Mouse (Mus musculus) embryonic facial prominence, embryonic 12.5 days (tissue): ENCODE results near the gene Slc43a1. TPM values are rescaled to one million over a fixed set of nuclear protein-coding genes. Genes with fewer than 3 reads are reported as not detected.
A peak's percentile ranks its signal among the peaks of the same experiment; 100 is the strongest.

Source experiments
- ATAC-seq: fragments of 200-750 bp; cut with Nextera tagmentation; 2 replicates; pipeline ENCODE4 v1.8.0; 2017; ENCODE audit not compliant: insufficient number of reproducible peaks, insufficient read depth, low FRiP score, low TSS enrichment
- H3K27ac ChIP-seq: fragments of 300-500 bp; sonication (generic); 2 replicates; pipeline ENCODE4 v1.5.1; 2016; ENCODE audit warnings: mild to moderate bottlenecking
- H3K27me3 ChIP-seq: fragments of 300-500 bp; sonication (generic); 2 replicates; pipeline ENCODE4 v1.6.1; 2016; ENCODE audit warnings: mild to moderate bottlenecking, moderate library complexity
- H3K36me3 ChIP-seq: fragments of 300-500 bp; sonication (generic); 2 replicates; pipeline ENCODE4 v1.6.1; 2016; ENCODE audit warnings: mild to moderate bottlenecking
- H3K4me1 ChIP-seq: fragments of 300-500 bp; sonication (generic); 2 replicates; pipeline ENCODE4 v1.6.1; 2016
- H3K4me2 ChIP-seq: fragments of 300-500 bp; sonication (generic); replicated peaks from 2 replicates; pipeline ENCODE4 v1.6.1; 2016; ENCODE audit warnings: mild to moderate bottlenecking, moderate library complexity
- H3K4me3 ChIP-seq: fragments of 300-500 bp; sonication (generic); 2 replicates; pipeline ENCODE4 v1.5.1; 2016; ENCODE audit warnings: mild to moderate bottlenecking
- H3K9ac ChIP-seq: fragments of 300-500 bp; sonication (generic); 2 replicates; pipeline ENCODE4 v1.6.1; 2016; ENCODE audit warnings: mild to moderate bottlenecking, moderate library complexity
- H3K9me3 ChIP-seq: fragments of 300-500 bp; sonication (generic); 2 replicates; pipeline ENCODE4 v1.6.1; 2016; ENCODE audit warnings: mild to moderate bottlenecking, moderate library complexity
- WGBS: fragments of 180-500 bp; shearing (Covaris S2); methylation state at CpG from one replicate; pipeline ENCODE4 v1.1.7; 2016; 5-methylcytosine and 5-hydroxymethylcytosine counted together
- polyA plus RNA-seq: library from polyadenylated mRNA; unstranded; fragments of >200 nt; fragmentation: Nextera tagmentation; extraction: Ambion mirVana; gene quantifications from 2 replicates; pipeline ENCODE4 v1.2.1, GENCODE M21; 2016

Gene Slc43a1
- polyA plus RNA-seq, 1 experiment from 2014 or later, result 19.0 TPM

DNA sequence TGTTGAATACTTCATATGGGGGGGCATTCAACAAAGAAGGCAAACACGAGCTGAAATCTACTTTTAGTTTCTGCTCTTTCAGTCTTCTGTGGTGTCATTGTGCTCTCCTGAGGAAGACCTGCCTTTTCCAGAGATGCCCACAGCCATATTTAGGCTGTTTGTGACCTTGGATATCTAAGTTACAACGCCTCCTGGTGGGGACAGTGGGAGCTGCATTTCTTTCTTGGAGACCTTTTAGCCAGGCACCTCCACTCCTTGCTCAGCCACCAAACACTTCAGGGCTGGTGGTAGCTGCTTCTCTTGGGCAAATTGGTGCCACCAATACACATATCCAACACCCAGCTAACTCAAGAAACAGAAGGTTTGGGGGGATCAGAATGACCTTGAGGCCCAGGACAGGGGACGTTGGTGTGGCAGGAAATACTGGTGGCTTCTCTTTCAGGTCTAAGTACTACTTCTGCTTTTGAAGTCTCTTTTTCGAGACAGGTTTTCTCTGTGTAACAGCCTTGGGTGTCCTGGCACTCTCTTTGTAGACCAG lies 32.0 kb downstream of the Slc43a1 start:
- Histone ChIP-seq H3K4me1 (peaks cover 15% of the 10 kb centered on the region), H3K4me3 (no peak overlapping the region), H3K27ac (no peak overlapping the region), H3K9ac (no peak overlapping the region), H3K27me3 (peaks cover 94% of the 10 kb centered on the region), H3K36me3 (no peaks in the 10 kb centered on the region), H3K4me2 (no peak overlapping the region), H3K9me3 (no peaks in the 10 kb centered on the region)
- no peak for ATAC-seq
- WGBS, result 63% methylated on average over 4 of the region's 4 CpGs

- peaks cover 87% of the 10 kb centered on the region for H3K27me3 ChIP-seq
- H3K9ac ChIP-seq, result peak overlapping the region; percentile 39
- WGBS, result under 1% methylated on average over 77 of the region's 78 CpGs
- peak overlapping the region; percentile 41 for H3K4me3 ChIP-seq
- no peaks in the 10 kb centered on the region for H3K9me3 ChIP-seq
- peak overlapping the region; percentile 68 for H3K4me2 ChIP-seq
- H3K27ac ChIP-seq, result no peak overlapping the region
- H3K4me1 ChIP-seq, result peaks cover 10% of the 10 kb centered on the region
- ATAC-seq, result peak; percentile 22; the same call in 1 of the 2 replicates
- H3K36me3 ChIP-seq, result no peaks in the 10 kb centered on the region
Observed at GRCm38 (mm10) chr2:84872105-84872716, 33.6 kb downstream of the Slc43a1 start.

DNA sequence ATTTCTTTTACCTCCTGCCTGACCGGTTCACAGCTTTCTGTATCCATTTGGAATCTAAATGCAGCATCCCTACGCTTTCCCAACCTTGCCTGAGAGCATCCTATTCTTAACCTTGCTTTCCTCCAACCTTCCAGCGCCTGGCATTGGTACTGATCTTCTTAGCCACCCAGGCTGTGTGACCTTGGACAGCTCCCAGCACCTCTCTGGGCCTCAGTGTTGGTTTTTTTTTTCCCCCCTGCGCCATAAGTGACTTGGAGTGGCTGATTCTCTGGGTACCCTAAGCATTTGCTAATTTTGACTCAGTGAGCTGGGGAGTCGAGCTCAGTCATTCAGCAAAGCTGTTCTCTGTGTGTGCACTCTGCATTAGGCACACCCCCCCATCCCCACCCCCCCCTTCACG lies 37.2 kb downstream of the Slc43a1 start:
- ATAC-seq, result no peak
- Histone ChIP-seq H3K4me3 (no peak overlapping the region), H3K4me2 (no peak overlapping the region), H3K36me3 (no peaks in the 10 kb centered on the region), H3K27ac (no peak overlapping the region), H3K9ac (no peak overlapping the region), H3K9me3 (no peaks in the 10 kb centered on the region), H3K4me1 (peaks cover 10% of the 10 kb centered on the region), H3K27me3 (peaks cover 68% of the 10 kb centered on the region)
- WGBS, result 51% methylated on average over 6 of the region's 6 CpGs

DNA sequence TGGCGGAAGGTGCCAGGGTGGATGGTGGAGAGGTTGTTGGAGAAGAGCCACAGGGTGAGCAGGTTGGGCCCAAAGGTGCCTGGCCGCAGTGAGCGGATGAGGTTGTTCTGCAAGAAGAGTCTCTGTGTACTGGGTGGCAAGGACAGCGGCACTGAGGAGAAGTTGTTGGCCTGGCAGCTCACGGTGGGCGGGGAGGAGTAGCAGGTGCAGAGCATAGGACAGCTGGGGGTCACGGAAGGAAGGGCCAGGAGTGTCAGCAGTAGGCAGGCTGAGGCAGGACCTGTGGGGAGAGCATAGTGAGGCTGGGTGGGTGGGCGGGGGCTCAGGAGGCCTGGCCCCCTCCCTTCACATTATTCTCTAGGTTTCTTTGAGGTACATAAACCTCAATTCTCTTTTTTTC lies 41.9 kb downstream of the Slc43a1 start:
- no peak overlapping the region for H3K4me2 ChIP-seq
- H3K27ac ChIP-seq, result no peak overlapping the region
- no peak overlapping the region for H3K9ac ChIP-seq
- no peaks in the 10 kb centered on the region for H3K36me3 ChIP-seq
- no peak overlapping the region for H3K4me3 ChIP-seq
- H3K27me3 ChIP-seq, result peaks cover 69% of the 10 kb centered on the region
- ATAC-seq, result no peak
- no peaks in the 10 kb centered on the region for H3K9me3 ChIP-seq
- H3K4me1 ChIP-seq, result peaks cover 19% of the 10 kb centered on the region
- WGBS, result 78% methylated on average over 5 of the region's 8 CpGs

- ATAC-seq, result no peak
- Histone ChIP-seq H3K27me3 (peaks cover 81% of the 10 kb centered on the region), H3K4me2 (peak overlapping the region; percentile 43), H3K9me3 (no peaks in the 10 kb centered on the region), H3K36me3 (no peaks in the 10 kb centered on the region), H3K4me1 (peaks cover 27% of the 10 kb centered on the region), H3K9ac (no peak overlapping the region; the same call in 1 of the 2 replicates), H3K27ac (no peak overlapping the region), H3K4me3 (peak overlapping the region; percentile 23; the same call in 1 of the 2 replicates)
- 7% methylated on average over 23 of the region's 23 CpGs for WGBS
Observed at GRCm38 (mm10) chr2:84882606-84883005, 44.0 kb downstream of the Slc43a1 start.

- Histone ChIP-seq H3K4me3 (peak overlapping the region; percentile 23), H3K4me1 (peaks cover 32% of the 10 kb centered on the region), H3K9ac (no peak overlapping the region; the same call in 1 of the 2 replicates), H3K27me3 (peaks cover 85% of the 10 kb centered on the region), H3K27ac (no peak overlapping the region), H3K36me3 (no peaks in the 10 kb centered on the region), H3K4me2 (peak overlapping the region; percentile 43), H3K9me3 (no peaks in the 10 kb centered on the region)
- WGBS, result 5% methylated on average over 6 of the region's 6 CpGs
- no peak for ATAC-seq
Observed at GRCm38 (mm10) chr2:84883084-84883483, 44.4 kb downstream of the Slc43a1 start.

DNA sequence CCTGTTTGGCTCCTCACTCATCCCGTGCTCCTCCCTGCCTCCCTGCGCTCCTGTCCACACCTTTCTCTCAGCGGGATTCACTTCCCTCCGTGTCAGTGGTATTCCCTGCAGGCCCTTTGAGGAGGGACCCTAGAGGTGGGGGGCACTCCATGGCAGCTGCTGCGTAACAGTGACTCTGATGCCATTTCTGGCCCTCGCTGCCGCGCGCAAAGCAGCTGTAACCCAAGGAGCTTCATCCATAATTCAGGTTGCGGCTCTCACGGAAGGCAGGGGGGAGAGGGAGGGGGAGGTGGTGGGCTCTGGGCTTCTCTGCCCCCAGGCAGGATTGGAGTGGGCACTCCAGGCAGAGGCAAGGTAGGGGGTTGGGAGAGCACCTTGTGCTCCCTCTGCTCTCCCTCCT lies 44.9 kb downstream of the Slc43a1 start:
- Histone ChIP-seq H3K27me3 (peaks cover 90% of the 10 kb centered on the region), H3K4me2 (peak overlapping the region; percentile 43), H3K4me3 (peak overlapping the region; percentile 23), H3K9me3 (no peaks in the 10 kb centered on the region), H3K27ac (no peak overlapping the region), H3K36me3 (no peaks in the 10 kb centered on the region), H3K9ac (no peak overlapping the region), H3K4me1 (peaks cover 32% of the 10 kb centered on the region)
- WGBS, result 5% methylated on average over 11 of the region's 11 CpGs
- no peak for ATAC-seq

DNA sequence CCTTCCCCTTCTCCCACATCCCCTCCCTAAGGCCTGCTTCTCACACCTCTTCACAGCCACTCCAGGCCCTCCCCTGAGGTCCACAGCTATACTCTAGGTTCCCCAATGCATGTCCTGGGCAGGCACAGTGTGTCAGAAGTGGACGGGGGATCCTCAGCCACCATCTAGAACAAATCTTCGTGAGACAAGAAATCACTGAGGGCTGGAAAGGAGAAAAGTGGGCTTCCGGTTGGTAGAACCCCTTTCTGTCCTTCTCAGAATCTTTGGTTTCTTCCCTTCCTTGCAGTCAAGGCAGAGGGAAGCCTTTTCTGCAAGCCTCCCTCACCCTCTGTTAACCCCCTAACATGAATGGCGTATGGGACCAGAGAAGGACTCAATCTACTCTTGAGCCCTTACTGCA lies 45.3 kb downstream of the Slc43a1 start:
- WGBS, result 66% methylated on average over 4 of the region's 4 CpGs
- 0 out of 2 replicates have a peak overlapping the region, but pooled peaks have one; percentile 23 for H3K4me3 ChIP-seq
- peaks cover 35% of the 10 kb centered on the region for H3K4me1 ChIP-seq
- no peak overlapping the region for H3K27ac ChIP-seq
- no peaks in the 10 kb centered on the region for H3K9me3 ChIP-seq
- H3K4me2 ChIP-seq, result peak overlapping the region; percentile 43
- H3K9ac ChIP-seq, result no peak overlapping the region
- ATAC-seq, result no peak
- H3K27me3 ChIP-seq, result peaks cover 94% of the 10 kb centered on the region
- no peaks in the 10 kb centered on the region for H3K36me3 ChIP-seq

DNA sequence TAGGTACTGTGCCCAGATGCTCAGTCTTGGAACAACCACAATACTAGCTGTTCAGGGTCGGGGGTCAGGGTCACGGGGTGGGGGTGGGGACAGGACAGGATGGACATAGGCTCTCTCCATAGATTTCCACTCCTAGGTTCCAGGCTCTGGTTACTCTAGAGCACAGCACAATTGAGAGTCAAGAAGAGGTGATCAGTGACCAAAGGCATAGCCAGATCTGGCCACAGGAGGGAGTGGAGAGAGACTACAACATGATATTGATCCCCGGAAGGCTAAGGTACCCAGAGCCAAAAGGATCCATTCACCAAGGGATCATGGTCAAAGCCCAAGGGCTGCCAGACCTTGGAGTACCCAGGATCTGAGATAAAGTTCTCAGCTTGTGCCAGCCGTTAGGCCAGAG lies 46.0 kb downstream of the Slc43a1 start:
- ATAC-seq, result no peak
- no peak overlapping the region for H3K4me3 ChIP-seq
- H3K27ac ChIP-seq, result 0 out of 2 replicates have a peak overlapping the region, but pooled peaks have one; percentile 0
- no peaks in the 10 kb centered on the region for H3K9me3 ChIP-seq
- peaks cover 42% of the 10 kb centered on the region for H3K4me1 ChIP-seq
- 47% methylated on average over 4 of the region's 4 CpGs for WGBS
- peak overlapping the region; percentile 81; the same call in 1 of the 2 replicates for H3K4me2 ChIP-seq
- no peak overlapping the region for H3K9ac ChIP-seq
- peaks cover 98% of the 10 kb centered on the region for H3K27me3 ChIP-seq
- no peaks in the 10 kb centered on the region for H3K36me3 ChIP-seq

GRCm38 (mm10) chr2:84885084-84886055 lies 46.7 kb downstream of the Slc43a1 start:
- Histone ChIP-seq H3K27me3 (peaks cover 92% of the 10 kb centered on the region), H3K27ac (0 out of 2 replicates have a peak overlapping the region, but pooled peaks have one; percentile 0), H3K9me3 (no peaks in the 10 kb centered on the region), H3K9ac (no peak overlapping the region), H3K4me3 (peak overlapping the region; percentile 63), H3K4me1 (peaks cover 42% of the 10 kb centered on the region), H3K4me2 (peak overlapping the region; percentile 81), H3K36me3 (no peaks in the 10 kb centered on the region)
- WGBS, result 7% methylated on average over 21 of the region's 23 CpGs
- no peak for ATAC-seq

GRCm38 (mm10) chr2:84886234-84886731 lies 47.6 kb downstream of the Slc43a1 start, which contains the start of gene Rtn4rl2:
Gene Rtn4rl2, minus strand, starts transcription at chr2:84886710.
- no peak for ATAC-seq
- Histone ChIP-seq H3K4me2 (peak within 1 kb of the TSS; percentile 81), H3K4me3 (peak within 1 kb of the TSS; percentile 63), H3K36me3 (no peaks in the 10 kb centered on the region), H3K9ac (peak within 1 kb of the TSS; percentile 16), H3K27ac (no peak within 1 kb of the TSS), H3K27me3 (peaks cover 88% of the 10 kb centered on the region), H3K4me1 (peaks cover 42% of the 10 kb centered on the region), H3K9me3 (no peaks in the 10 kb centered on the region)
- 1% methylated on average over 35 of the region's 35 CpGs for WGBS
